Mouse (Mus musculus) thymus, postnatal 25 days (tissue): ENCODE results near the gene Ltbp2.
A peak's percentile ranks its signal among the peaks of the same experiment; 100 is the strongest.

Experiments
- DNase-seq: peaks from one replicate; pipeline ENCODE4 v3.0.0; 2022

Ltbp2 gene

GRCm38 (mm10) chr12:84800419-84800818 lies 75.9 kb downstream of the Ltbp2 start:
- no peak for DNase-seq

- DNase-seq, result no peak
These were observed 77.2 kb downstream of the Ltbp2 start for GRCm38 (mm10) chr12:84799086-84799485.

GRCm38 (mm10) chr12:84794647-84795046 lies 81.7 kb downstream of the Ltbp2 start:
- DNase-seq, result no peak

GRCm38 (mm10) chr12:84792629-84793028 lies 83.7 kb downstream of the Ltbp2 start:
- DNase-seq, result no peak

GRCm38 (mm10) chr12:84790853-84791252 lies 85.5 kb downstream of the Ltbp2 start:
- no peak for DNase-seq

- no peak for DNase-seq
These were observed 90.2 kb downstream of the Ltbp2 start for GRCm38 (mm10) chr12:84786091-84786490.

GRCm38 (mm10) chr12:84784604-84785381 lies 91.5 kb downstream of the Ltbp2 start:
- peak; percentile 81 for DNase-seq

GRCm38 (mm10) chr12:84776229-84776628 lies 100.1 kb downstream of the Ltbp2 start:
- no peak for DNase-seq

- no peak for DNase-seq
These were observed 102.0 kb downstream of the Ltbp2 start for GRCm38 (mm10) chr12:84774376-84774775.

- DNase-seq, result no peak
These were observed 102.9 kb downstream of the Ltbp2 start for GRCm38 (mm10) chr12:84773476-84773875.

- peak; percentile 95 for DNase-seq
These were observed 103.4 kb downstream of the Ltbp2 start, which contains the start of the genes Npc2 and Isca2 for GRCm38 (mm10) chr12:84772726-84773441. Gene Npc2, minus strand, starts transcription at chr12:84773152. Gene Isca2, plus strand, starts transcription at chr12:84773251.

GRCm38 (mm10) chr12:84771981-84772520 lies 104.3 kb downstream of the Ltbp2 start:
- no peak for DNase-seq

GRCm38 (mm10) chr12:84769624-84770023 lies 106.7 kb downstream of the Ltbp2 start:
- DNase-seq, result no peak

GRCm38 (mm10) chr12:84767510-84767909 lies 108.8 kb downstream of the Ltbp2 start:
- no peak for DNase-seq

- no peak for DNase-seq
These were observed 110.1 kb downstream of the Ltbp2 start for GRCm38 (mm10) chr12:84766113-84766735.

GRCm38 (mm10) chr12:84765506-84765905 lies 110.8 kb downstream of the Ltbp2 start:
- no peak for DNase-seq

GRCm38 (mm10) chr12:84764756-84765155 lies 111.6 kb downstream of the Ltbp2 start:
- DNase-seq, result no peak

- DNase-seq, result no peak
These were observed 112.6 kb downstream of the Ltbp2 start for GRCm38 (mm10) chr12:84763577-84764218.

GRCm38 (mm10) chr12:84762532-84762931 lies 113.8 kb downstream of the Ltbp2 start:
- peak; percentile 45 for DNase-seq

GRCm38 (mm10) chr12:84759063-84759462 lies 117.3 kb downstream of the Ltbp2 start:
- peak; percentile 54 for DNase-seq

GRCm38 (mm10) chr12:84756016-84756415 lies 120.3 kb downstream of the Ltbp2 start:
- no peak for DNase-seq

GRCm38 (mm10) chr12:84755008-84755695 lies 121.2 kb downstream of the Ltbp2 start:
- peak; percentile 74 for DNase-seq
